Mouse (Mus musculus) thymus, postnatal 10 days (tissue): ENCODE measurements around the gene Ubp1.

Experiments
- DNase-seq, 2 experiments: peaks; one replicate each; pipeline ENCODE4 v3.0.0; 2021; ENCODE audit warnings: low spot score in 2 of 2

The Ubp1 gene

DNA sequence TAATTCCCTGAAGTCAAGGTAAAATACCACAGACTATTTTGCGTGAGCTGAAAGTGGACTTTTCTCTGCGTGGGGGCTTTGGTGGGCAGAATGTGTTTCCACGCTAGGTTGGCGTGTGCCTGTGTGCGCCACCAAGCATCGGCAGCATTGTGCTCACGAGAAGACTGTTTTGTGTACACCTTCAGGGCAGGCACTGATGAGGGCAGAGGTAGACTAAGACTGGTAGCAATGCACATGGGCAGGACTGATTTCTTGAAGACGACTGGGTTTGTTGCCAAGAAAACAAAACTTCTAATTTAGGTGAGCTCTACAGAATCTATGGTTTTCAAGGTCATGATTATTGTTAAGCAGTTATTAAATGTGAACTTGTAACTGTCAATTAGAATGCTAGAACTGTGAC lies 38.7 kb downstream of the Ubp1 start:
- DNase-seq, result no peak

DNA sequence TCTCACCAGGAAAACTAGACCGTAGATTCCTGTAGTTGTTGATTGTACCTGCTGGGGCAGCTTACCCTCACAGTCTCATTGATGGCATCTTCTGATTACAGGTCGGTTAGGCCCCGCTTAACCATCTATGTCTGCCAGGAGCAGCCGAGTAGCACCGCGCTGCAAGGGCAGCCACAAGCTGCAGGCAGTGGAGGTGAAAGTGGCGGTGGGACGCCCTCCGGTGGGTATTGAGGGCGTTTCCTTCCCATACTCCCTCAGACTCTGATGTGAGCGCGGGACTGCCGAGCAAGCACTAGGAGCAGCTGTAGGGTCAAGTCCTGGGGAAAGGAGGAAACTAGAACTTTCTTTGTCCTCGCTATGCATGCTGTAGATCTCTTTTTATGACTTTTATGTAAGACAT lies 39.3 kb downstream of the Ubp1 start:
- no peak for DNase-seq

DNA sequence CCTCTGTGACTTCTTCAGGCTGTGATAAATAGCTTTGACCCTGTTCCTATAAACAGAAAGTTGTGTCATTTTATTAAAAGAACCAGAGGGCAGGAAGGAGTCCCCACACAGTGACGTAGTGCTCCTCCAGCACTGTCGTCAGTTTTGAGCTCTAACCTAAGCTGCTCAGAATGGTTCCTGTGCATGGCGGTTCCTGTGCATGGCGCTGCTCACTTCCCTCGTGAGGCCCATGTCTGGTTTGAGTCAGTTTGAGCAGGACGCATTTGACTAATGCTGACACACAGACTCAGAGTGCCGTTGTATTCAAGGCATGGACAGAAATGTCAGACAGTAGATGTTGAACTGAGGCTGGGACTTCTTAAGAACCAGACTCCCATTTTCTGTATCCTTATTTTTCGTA lies 40.9 kb downstream of the Ubp1 start:
- no peak for DNase-seq

DNA sequence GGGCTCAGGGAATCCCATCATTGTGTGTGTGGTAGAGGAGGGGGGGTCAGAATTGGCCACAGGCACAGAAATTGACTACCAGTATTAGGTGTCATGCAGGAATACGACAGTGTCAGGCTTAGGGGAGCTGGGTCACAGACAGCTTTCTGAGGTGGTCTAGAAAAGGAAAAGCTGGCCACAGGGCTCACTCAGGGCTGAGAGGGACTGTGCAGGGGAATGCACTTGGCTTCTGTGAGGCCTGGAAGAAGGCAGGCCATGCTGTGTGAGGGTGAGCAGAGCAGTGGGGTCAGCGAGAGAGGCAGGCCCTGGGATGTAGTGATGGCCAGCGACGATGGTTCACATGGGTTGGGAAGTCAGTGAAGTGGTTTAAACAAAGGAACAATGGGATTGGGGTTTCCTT lies 43.1 kb downstream of the Ubp1 start:
- DNase-seq, result no peak

DNA sequence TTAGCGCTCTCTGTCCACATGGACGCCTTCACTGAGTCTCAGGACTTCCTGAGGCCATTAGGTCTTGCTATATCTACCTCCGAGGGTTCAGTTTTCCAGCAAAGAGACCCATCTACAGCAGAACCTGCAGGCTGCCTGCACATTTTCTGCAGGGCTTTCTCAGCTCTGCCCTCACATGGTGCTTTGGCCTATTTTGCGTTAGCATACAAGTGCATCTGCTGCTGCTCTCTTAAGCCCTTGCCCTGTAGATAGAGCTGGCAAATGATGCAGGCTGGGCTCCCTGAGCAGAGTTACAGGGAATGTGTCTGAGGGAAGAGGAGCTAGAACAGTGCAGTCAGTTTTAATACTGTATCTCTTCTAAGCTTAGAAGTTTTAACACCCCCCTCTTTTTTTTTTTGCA lies 44.2 kb downstream of the Ubp1 start:
- DNase-seq, result no peak

DNA sequence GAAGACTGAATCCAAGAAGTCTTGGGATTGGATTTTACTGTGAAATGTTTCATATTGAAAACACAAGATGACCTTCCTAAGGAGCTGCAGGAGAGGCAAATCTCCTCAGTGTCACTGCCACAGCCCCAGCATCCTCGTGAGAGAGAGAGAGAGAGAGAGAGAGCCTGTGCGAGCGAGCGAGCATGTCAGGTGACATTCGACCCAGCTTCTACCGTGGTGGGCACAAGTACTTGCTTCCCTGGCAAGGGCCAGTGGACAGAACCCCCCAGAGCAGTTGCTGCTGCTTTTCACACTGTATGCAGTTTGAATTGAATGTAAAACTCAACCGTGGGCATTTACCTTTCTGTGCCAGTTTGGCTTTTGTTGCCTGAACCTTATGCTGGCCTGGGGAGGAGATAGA lies 44.7 kb downstream of the Ubp1 start:
- no peak for DNase-seq

DNA sequence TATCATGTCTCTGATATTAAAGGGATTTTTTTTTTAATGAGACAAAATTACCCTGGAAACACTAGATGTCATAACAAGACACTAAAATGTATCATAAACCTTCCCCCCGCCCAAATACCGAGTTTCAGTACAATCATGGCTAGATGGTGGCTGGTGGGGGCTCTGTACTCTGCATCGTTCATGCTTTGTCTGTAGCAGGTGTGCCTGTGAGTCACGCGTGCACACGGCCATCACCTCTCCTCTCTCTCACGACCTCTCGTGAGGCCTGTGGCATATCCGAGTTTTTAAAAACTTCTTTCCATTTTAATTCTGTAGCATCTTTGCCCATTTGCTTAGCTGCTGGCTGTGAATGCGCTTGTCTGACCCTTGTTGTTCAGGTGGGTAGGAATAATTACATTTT lies 45.5 kb downstream of the Ubp1 start:
- no peak for DNase-seq

DNA sequence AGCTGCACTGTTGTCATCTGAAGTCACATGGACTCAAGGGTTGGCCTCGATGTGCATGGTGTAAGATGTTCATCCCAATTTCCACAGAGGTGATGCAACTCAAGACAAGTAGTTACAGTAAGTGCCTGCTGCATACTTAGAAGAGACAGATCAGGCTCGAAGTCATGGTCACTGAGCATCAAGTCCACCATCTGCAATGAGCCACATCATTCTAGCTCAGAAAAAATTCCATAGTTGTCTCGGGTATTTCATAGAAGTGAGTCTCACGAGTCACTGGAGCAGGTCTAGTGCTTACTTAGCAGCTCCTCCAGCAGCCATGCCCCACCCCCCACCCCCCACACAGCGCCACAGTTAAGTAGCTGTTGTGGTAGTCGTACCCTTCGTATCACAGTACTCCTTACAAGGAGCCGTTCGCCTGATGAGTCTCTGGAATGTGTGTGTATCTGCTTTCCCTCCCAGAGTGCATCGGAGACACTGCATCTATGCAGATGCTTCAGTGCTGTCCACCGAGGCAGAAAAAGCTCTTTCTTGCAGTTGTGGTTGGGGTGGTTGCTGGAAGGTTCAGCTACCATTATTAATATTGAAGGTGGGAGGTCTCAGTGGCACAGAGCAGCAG lies 46.6 kb downstream of the Ubp1 start:
- no peak for DNase-seq

DNA sequence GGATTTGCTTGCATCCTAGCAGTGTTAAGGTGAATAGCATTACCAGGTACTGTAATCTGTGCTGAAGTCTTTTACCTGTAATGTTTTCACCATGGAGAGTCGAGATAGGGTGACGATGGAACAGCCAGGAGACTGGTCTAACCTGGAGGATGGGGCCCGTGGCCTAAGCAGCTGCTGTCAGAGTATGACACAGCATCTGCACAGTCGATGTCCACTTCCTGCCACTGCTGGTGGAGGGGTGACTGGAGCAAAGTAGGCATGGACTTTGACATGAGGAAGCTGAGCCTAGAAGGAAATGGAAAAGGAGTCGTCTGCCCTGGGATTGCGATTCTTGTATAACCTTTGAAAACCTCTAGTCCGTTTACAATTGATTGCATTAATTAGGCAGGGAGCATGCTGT lies 47.9 kb downstream of the Ubp1 start:
- no peak for DNase-seq

DNA sequence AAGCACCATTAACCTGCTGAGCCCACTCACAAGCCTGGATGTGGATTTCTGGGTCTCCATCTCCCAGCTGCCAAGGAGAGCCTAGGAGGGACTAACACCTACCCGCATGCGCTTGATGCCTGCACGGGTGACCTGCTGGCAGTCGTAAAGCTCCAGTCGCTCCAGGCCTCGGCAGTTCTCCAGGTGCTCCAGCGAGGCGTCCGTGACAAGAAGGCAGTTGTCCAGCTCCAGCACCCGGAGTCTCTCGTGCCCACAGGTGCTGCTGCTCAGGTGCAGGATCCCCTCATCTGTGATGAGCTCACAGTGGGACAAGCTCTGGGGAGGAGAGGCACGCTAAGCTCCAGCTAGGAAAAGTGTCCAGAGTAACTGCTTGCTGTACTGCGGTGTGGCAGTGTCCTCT lies 48.6 kb downstream of the Ubp1 start:
- no peak for DNase-seq

DNA sequence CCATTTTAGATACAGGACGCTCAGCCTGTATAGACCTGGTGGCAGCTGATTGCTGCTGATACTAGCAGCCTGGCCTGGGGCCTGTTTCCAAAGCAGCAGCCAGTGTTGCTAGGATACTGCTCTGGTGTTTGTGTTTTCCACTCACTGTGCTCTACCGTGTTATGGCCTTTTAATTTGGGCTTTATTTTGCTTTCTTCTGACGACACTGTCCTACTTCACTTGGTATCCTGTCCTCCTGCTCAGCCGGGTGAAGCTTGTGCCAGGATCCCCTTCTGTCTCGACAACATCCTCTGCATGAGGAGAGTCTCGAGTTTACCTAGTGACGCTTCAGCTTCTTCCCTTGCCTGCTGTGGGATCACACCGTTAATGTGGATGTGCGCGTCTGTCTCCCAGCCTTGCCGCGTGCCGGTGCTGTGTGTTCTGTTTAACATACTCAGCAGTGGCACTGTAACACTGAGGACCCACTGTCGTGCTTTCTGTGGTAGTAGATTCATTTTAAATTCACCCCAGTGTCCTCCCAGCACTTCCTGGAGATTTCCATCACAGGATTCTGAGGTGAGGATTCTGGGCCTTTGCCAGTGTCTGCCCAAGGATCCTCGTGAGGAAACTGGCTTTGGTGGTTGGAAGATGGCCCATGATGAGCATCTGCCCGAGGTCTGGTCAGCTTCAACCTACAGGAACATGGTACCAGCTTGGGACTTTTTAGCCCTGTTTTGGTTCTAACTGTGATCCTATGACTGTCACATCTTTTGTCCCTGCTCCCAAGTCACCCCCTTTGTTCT lies 50.6 kb downstream of the Ubp1 start:
- no peak for DNase-seq

DNA sequence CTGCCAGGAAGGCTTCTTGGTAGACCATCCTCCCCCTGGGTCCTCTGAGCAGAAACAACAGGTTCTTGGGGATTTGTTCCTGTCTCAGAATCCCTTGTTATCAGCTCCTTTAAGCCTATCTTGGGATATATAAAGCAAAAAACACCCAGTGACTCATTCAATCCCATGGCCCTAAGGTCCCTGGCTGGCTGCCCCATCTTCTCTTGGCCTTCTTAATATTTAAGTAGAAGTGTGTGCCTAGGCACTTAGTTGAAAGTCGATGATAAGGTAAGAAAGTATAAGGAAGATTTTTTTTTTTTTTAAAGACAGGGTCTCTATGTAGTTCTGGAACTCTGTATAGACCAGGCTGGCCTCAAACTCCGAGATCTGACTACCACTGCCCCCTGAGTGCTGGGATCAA lies 51.7 kb downstream of the Ubp1 start:
- no peak for DNase-seq

DNA sequence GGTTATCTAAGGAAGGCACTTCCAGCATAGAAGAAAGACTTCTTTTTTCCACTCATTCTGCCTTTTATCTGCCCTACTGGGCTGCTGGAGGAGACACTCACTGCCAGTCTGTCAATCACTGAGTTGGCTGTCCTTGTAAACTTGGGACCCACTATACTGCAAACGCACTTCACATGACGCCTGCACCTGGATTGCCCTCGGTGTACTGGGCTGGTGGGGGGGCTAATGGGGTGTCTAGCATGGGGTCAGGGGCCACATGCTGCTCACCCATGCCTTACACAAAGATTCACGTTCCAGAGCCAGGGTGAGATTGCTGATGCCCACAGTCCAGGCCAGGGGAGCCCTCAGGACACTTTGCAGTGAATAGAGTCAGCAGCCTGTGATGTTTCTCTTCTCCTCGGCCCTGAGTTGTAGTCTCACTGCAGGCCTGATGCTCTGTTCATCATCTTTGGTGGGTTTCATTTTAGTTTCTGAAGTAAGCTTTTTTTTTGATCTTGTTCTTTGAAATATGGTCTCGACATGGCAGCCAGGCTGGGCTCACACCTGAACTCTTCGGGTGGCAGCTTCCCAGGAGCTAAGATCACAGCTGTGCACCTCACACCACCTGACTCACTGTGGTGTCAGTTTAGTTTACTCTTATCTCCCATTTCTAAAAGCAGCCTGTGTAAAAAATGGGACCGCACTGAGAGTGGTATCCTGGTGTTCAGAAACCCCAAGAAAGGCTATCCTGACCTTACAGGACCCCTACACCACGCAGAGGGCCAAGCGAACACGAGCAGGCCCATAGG lies 52.3 kb downstream of the Ubp1 start:
- peak; percentile 22 to 23 for DNase-seq

DNA sequence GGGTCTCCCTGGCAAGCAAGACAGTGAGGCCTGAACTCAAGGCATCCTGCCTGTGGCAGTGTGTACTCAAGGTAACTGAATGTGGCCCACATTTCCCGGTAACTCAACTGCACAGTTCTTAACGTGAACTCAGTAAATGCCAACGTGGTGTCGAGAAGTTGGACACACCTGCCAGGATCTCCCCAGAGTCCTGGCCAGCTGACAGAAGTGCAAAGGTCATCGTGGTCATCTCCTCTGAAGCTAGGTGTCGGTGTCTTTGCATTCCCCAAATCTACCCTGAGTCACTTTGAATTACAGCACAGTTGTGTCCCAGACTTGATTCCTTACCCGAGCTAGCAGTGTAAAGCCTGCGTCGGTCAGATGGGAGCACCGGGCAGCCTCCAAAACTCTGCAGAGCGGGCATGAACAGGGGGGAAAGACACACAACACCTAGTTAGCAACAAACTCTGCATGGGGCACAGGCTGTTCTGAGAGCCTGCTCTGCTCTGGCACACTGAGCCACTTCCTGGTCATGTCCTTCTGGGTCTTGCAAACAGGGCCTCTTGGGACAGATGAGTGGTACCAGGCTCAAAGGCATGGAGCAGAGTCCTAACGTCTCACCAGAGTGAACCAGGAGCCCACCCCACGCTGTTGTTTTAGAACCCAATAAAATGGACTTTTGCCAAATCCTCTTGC lies 54.3 kb downstream of the Ubp1 start:
- DNase-seq, result no peak

DNA sequence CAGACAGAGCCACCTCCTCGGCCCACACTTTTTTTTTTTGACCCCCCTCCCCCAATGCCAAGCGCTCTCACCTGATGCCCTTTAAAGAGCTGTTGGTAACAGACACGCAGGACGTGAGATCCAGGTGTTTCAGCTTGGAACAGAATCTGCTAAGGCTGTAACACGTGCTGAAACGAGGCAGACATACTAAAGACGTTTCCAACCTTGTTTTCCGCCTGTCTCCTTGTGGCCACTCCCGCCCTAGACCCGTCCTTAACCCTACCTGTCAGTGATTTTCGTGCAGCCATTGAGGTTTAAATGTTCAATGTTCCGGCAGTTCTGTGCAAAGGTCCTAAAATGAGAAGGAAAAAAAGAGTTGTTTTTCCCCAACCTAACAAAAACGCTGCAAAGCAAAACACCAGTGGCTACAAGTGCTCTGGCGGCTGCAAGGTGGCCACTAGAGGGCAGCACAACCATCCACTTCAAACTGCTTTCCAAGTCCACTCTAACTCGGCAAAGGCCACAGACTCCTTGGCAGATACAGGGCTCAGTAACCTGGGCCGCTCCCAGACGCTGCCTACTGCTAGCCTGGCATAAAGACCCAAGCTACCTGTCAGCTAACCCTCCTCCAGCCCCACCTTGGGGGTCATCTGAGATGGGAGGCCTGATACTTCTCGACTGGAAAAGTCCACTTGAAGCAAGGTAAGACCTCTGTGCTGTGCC lies 60.0 kb downstream of the Ubp1 start:
- DNase-seq, result peak; percentile 44 to 82

DNA sequence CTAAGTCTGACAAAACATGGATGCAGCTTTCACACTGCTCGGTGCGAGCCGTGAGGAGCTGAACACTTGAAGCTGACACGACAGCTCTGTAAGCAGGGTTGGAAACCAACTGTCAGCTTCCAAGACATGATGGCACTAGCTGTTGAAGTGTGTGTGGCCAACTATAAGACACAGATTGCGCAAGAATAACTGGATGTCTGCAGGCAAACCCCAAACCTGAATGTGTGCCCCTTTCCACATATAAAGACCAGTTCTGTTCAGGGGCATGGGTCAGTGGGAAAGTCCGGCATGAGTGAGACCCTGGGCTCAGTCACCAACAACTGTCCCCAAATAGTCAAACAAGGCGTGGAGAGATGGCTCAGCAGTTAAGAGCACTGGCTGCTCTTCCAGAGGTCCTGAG lies 62.1 kb downstream of the Ubp1 start:
- DNase-seq, result no peak

DNA sequence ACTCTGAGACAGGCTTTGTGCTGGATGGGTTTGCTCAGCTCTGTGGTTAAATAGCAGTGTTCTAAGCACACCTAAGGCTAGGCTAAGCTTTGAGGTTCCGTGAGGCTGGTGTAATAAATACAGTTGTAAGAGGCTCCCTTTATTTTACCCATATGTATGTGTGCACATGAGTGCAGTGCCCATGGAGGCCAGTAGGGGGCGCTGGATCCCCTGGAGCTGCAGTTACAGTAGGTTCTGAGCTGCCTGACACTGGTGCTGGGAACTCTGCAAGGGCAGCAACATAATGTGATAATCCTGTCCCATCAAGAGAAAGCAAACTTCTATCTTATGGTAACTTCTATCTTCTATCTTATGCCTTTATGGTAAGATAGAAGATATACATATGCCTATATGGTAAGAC lies 67.6 kb downstream of the Ubp1 start:
- DNase-seq, result no peak

DNA sequence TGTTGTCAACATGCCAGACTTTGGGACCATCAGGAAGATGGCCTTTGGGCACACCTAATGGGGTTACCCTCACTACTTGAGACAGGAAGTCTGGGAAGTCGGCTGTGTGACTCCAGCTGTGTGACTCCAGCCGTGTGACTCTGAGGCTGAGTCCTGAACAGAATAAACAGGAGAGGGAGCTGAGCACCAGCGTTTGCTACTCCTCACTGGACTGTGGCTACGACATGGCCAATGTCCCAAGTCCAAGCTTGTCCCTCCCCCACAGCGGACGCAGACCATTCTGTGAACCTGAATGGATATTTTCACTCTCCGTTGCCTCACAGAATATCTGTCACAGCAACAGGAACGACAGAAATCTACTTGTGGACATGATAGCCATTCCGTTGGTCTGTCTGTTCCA lies 76.1 kb downstream of the Ubp1 start:
- no peak for DNase-seq

DNA sequence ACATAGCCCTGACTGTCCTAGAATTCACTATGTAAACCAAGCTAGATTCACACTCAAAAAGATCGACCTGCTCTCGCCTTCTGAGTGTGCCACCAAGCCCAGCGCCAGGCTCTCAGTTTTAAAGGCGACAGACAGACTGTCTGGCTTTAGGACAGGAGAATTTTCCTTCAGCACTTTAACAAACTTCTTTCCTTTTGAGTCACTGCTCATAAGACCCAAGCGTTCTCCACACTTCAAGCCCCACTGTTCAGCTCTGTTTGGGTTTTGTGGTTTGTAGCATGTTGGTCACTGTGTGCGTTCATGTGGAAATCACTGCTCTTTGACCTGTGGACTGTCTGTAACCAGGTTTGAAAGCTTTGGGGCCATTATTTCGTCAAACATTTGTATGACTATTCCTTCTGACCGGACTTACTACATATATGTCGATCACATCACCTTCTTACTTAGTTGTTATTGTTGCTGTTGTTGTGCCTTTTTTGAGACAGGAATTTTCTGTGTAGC lies 77.2 kb downstream of the Ubp1 start:
- no peak for DNase-seq

DNA sequence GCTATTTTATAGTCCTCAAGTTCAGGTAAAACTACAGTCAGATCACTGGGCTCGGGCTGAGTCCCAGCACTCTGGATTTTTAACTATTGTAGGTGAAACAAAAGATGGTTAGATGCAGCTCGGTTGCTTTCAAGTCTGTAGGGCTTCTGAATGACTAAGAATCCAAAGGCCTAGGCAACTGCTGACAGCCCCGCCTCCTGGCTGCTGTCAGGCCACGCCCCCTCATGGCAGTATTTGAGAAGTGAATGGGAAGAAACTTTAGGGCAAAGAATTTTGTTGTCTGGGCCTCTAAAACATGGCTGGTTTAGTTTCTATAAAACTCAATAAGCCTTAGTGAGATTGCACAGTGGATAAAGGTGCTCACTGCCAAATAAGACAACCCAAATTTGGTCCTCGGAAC lies 78.8 kb downstream of the Ubp1 start:
- DNase-seq, result no peak

DNA sequence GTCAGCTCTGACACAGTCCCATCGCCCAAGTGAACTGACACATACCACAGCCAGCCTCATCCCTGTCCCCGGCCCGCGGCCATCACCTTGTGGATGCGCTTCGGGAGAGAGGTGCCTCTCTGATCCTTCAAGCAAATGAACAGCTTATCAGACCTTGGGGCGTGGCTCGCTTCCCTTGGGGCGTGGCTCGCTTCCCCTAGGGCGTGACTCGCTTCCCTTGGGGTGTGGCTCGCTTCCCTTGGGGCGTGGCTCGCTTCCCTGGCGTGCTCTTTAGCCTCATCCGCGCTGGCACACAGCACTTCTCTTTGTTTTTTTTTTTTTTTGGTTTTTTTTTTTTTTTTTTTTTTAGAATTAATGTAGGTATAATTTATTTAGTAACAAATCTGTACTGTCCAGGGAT lies 80.5 kb downstream of the Ubp1 start:
- DNase-seq, result no peak

DNA sequence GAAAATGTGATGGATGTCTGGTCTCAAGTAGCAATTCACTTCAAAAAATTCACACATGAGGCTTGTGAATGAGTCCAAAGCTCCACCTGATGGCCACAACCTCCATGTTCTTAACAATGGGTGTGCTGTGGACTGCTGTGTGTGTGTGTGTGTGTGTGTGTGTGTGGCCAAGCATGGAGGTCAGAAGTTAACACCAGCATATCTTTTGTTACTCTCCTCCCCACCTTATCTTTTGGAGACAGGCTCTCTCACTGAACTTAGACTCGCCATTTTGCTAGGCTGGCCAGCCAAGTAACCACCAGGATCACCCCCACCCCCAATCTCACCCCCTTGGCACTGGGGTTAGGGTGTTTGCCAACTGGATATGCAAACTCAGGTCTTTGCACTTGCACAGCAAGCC lies 83.3 kb downstream of the Ubp1 start:
- no peak for DNase-seq
